Mouse (Mus musculus) mature B cell (primary cell): ENCODE results near the gene 2900026A02Rik.

Source experiments
- in situ Hi-C: fragments of 300-500 bp; cut with MboI; formaldehyde crosslinking; loops from 2 replicates; pipeline ENCODE4 v1.14.3; 2019

2900026A02Rik gene

DNA sequence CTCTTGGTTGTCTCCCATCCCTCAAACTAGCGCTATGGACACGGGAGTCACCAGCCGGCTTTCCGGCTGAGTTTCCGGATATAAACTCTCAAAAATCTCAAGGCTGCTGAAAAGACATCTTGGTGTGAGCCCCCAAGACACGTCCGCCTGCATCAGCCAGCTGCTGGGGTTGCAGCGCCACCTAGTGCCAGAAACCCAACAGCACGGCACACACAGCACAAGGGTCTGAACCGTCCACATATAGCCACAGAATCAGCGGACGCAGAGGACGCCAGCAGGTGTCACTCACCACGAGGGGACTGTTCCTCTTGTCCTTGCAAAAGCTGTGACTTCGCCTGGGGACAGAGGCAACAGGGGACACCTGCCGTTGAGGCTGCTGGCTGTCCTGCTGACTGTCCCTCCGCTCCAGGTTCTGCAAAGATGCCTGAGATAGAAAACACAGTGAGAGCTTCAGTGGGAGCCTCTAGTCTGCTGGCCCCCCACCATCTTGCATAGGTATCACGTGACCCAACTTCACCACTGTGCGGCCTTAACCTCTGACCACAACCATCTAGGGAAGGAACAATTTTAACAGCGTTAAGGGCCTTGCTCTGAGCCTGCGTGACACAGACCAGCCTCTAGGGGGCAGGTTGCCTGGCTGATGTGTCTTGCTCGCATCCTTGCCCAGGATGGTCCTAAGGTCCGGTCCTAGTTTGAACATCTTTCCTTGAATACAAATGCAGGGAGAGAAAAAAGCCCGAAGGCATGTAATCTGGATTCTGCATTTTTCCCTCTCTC lies 45.9 kb downstream of the 2900026A02Rik start:
- in situ Hi-C loops, result no loop called here

DNA sequence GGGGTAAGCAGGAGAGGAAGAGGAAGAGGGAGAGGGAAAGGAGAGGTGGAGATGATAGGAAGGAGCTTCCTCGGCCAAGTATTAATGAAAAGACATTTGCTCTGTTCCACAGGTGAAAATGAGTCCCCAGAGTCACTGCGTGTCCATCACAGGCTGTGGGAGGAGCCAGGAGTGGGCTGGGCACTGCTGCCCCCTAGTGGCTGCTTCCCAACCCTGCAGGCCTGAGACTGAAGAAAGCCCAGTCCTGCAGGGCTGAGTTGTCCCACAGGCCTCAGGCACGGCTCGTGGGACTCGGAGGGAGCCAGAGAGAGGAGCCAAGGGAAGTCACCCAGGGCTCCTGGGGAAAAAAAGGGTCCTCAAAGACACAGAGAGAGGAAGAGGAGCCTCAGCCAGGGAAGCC lies 47.7 kb downstream of the 2900026A02Rik start:
- in situ Hi-C loops, result no loop called here

DNA sequence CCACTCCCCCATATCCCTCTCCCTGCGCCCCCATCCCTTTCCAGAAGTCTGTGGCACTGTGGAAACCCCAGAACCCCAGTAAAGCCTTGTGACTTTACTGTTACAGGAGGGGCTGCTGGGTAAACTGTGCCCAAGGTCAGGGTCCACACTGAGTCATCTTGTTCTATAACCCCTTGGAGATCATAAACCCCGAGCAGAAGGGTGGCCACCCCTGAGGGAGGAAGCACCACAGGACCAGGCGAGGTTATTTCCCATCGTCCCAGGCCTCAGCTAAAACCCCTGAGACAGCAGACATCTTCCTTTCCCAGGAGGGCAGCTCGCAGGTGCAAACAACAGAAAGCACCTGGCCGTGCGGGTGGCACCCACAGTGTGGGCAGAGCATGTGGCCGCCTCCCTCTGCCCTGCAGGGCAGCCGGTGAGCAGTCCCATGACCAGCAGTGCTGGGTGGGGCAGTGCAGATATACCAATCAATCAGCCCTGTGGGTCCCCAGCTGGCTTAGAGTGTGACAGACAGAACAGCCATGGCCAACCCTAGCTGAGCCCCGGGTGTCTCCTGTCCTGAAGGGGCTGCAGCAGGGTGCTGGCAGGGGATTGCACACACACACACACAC lies 49.0 kb downstream of the 2900026A02Rik start:
- in situ Hi-C loops, result no loop called here

DNA sequence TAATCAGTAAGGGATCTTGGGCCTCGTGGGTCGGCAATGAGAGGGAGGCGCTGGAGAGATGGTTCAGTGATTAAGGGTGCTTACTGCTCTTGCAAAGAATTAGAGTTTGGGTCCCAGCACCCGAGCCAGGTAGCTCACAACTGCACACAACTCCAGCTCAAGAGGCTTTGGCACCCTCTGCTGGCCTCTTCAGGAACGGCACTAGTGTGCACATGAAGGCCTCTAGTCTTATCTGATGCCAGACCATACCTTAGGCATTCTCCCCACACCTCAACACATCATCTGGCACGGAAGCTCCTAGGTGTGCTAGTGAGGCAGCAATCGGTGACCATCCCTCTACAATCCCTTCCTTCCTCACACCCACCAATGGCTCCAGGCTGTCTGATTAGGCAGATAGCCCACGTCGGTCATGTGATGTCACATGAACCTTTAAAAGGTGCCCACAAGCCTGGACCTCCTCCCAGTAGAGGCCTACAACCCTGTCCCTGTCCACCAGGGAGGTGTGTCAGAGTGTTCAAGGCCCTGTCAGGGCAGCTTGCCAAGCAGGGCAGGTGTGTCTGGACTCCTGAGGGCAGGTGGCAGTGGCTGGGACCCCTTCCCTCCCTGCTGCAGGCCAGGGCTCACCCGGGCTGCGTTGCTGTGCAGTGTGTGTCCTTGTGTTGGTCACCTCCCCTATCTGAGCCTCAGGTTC lies 50.8 kb downstream of the 2900026A02Rik start:
- in situ Hi-C loops, result no loop called here

DNA sequence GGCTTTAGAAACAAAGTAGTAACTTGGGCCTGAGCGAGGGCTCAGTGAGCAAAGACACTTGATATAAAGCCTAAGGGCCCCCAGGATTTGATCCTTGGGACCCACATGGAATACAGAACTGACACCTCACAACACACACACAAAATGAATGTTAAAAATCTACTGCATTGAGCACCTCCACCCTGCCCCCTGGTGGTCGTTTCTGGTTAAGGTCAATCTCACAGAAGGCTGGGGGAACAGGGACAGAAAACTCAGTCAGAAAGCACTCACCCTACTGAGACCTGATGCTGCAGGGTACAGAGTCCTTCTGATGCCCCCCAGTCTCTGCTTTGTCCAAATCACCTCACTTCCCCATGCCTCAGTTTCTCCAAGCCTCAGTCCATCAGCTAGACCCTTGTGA lies 53.3 kb downstream of the 2900026A02Rik start:
- in situ Hi-C loops, result no loop called here

DNA sequence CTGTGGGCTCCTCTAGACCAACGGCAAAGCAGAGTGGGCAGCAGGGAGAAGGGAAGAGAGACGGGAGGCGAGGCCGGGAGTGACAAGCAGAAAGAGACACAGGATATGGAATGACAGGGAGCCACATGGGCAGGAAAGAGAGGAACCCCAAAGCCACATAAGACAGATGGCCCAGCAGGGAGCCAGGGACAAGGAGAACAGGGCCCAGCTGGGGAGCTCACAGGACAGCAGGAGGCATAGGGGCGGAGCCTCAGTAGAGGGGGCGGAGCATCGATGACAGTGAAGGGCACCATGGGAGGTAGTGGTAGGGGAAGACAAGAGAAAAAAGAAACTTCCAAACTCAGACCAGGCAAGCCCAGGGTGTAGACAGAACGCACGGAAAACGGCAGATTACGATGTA lies 55.6 kb downstream of the 2900026A02Rik start:
- in situ Hi-C loops, result no loop called here

DNA sequence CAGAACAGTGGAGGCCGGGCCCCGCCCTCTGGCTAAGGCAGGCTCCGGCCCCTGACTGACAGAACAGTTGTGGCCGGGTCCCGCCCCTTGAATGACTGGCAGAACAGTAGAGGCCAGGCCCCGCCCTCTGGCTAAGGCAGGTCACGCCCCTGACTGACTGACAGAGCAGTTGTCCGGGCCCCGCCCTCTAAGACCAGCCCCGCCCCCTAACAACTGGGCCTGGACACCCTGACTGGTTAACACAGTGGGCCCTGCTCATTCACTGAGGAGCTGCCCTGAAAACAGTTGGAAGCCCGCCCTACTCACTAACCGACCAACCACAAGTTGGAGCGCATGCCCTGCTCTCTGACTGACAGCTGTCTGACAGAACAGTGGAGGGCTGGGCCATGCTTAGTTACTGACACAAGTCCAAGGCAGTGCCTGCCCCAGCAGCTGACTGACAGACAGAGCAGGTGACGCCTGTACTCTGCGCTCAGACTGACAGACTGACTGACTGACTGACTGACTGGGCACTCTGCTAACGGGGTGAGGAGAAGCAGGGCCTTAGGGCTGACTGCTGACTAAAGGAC lies 56.1 kb downstream of the 2900026A02Rik start:
- in situ Hi-C loops, result no loop called here

DNA sequence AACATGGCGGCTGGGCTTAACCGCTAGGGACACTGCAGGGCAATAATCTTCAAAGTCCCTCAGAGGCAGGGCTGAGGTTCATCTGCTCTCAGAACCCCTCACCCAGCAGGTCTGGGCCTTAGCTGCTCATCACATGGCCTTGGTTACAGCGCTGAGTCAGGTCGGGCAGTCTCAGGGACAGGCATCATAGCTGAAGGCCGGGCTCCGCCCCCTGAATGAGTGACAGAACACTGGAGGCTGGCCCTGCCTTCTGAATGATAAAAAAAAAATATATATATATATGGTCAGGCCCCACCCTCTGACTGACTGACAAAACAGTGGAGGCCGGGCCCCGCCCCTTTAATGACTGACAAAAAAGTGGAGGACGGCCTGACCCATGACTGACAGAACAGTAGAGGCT lies 56.6 kb downstream of the 2900026A02Rik start:
- in situ Hi-C loops, result no loop called here

DNA sequence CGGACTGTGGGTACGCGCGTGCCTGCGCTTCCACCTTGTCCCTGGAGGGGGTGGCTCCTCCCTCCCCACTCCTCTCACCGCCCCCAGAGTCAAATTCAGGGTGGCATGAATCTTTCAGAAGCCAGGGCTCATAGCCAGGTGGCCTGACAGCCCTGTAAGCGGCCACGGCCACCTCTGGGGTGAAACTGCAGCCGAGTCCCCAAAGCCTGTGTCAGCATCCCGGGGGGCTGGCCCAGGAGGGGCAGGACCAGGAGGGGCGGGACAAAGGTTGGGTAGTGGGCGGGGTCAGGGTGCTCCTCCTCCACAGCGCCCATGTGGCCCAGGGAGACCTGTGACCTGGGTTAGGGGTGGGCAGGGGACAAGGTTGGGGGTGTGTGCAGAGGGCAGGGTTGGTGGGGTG lies 57.9 kb downstream of the 2900026A02Rik start:
- in situ Hi-C loops, result no loop called here

DNA sequence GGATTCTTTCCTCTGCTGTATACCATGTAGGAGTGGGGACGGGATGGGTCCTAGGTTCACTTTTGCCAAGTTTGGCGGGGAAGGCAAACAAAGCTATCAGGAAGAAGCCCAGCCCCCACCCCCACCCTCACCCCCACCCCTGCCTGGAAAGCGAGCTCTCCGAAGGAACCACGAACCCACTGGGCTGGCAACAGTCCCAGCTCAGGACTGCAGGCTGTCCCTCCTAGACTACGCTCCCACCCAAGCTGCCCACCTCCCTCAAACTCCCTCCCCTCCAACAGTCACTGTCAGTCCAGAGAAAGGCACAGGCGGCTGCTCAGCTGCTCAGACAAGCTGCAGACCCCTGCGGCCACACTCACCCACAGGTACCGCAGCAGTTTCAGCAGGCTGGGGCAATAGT lies 58.3 kb downstream of the 2900026A02Rik start:
- in situ Hi-C loops, result no loop called here

DNA sequence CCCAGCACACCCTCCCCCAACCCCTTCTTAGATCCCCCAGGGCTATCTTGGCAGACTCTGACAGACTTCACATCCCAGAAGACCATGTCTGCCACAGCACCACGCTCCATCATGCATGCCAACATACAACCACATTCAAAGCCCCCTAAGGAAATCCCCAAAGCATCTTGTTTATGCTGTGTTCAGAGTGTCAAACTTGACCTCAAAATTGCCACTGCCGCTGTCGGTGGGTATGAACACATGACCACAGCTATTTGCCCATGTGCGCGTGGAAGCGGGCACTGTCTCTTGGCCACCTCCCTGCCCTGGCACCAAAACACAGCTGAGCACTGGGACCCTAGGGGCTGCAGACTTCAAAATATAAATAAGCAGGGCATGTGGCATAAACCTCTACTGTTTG lies 59.5 kb downstream of the 2900026A02Rik start:
- in situ Hi-C loops, result no loop called here

DNA sequence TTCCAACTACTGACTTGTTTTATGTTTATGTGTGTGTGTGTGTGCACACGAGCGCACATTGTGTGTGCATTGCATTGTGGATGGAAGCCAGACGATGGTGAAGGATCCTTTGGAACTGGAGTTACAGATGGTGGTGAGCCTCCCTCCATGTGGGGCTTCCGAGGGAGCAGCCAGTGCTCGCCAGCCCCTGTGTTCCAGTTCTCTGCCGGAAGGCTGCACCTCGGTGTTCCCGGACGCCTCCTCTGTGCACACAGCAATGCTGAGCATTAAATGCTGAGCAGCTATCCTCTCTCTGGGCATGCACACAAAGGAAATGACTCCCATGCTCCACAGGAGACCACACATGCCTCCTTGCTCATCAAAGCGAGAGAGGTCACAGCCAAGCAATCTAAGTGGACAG lies 60.7 kb downstream of the 2900026A02Rik start:
- in situ Hi-C loops, result no loop called here

DNA sequence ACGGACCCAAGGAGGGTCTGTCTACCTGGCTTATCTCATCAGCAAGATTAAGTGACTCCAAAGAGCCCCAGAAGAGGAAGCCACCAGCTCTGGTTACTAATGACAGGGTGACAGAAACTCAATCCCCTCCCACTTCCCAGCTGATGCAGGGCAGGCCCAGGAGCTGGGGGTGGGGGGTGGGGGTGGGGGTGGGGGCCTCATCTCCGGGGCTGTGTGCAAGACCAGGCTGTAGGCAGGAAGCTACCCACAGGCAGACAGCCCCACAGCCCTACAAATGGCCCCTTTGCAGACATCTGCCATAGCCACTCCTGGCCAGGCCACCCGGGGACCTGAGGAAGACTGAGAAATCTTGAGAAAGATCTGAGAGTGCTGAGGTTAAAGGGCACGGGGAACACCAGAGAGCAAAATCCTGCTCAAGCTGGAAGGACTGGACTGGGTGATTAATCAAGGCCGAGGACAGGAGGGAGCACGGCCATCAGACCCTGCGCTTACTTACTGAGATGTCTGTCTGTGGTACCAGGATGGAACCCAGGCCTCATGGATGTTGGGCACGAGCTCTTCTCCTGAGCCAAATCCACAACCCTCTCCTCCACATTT lies 62.2 kb downstream of the 2900026A02Rik start:
- in situ Hi-C loops, result no loop called here

DNA sequence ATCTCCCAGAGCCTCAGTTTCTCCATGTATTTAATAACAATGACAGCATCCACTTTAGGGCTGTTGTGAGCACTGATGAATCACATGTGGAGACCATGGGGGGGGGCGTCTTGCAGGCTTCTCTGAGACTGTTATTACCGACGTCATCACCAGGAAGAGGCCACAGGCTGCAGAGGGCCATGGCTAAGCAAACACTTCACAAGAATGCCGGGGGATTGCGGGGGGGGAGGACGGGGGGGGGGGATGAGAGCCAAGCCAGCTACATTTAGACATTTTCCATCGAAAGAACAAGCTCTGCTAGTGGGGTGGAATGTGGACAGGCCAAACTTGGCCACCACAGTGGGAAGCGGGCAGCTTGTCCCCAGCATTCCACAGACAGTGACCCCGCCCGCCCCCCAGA lies 63.4 kb downstream of the 2900026A02Rik start:
- in situ Hi-C loops, result no loop called here

DNA sequence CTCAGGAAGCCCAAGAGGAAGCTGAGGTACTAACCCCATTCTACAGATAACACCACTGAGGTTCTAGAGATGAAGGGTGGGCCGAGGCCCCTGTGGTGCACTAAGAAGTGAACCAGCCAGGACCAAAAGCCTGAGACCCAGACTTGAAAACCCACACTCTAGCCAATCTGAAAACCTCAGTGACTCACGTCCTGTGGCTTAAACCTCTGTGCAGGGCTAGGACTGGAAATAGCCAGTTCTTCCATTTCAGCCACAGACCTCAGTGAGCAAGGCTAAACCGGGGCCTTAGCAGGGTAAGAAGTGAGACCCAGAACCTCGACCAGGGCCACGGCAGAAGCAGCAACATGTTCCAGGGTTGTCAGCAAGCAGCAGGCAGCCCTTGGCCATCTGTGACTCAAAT lies 64.0 kb downstream of the 2900026A02Rik start:
- in situ Hi-C loops, result no loop called here

DNA sequence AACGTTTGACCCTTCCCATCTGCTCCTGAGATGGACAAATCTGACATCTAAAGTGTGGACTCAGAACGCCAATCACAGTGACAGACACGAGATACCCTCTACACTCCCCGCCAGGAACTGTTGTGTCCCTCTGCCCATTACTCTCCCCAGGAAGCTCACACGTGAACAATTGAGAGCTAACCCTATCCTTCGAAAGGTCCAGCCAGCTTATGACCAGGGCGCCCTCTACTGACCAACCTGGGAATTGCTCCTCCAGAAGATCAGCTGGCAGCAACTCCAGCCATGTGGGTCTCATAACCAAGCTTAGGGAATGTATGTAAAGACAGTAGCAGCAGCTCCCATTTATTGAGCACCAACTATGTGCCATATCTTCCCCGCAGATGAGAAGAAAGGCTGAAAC lies 65.9 kb downstream of the 2900026A02Rik start:
- in situ Hi-C loops, result no loop called here

DNA sequence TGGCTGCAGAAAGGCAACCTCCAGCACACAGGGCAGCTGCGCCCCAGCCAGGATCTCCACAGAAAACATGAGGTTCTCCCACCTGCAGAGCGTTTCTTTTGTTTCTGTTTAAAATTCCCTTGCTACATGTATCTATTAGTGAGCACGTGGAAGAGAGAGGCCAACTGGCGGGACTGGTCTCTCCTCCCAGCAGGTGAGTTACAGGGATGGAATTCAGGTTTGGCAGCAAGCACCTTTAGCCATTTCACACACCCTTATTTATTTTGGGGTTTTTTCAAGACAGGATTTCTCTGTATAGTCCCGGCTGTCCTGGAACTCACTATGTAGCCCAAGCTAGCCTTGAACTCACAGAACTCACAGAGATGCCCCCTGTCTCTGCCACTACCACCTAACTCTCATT lies 66.6 kb downstream of the 2900026A02Rik start:
- in situ Hi-C loops, result no loop called here

DNA sequence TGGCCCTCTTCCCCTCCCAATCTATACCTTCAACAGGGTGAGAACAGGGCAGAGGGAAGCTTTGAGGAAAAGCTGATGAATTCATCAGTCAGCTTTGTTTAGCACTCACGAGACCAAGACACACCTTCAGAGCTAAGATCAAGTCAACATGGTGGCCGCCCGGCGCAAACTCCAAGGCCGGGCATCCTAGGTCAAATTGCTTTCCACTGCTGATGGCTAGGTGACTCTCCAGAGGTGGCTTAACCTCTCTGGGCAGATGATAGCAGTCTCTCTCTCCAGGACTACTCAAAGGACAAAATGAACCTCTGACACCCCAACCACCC lies 67.6 kb downstream of the 2900026A02Rik start:
- in situ Hi-C loops, result no loop called here

DNA sequence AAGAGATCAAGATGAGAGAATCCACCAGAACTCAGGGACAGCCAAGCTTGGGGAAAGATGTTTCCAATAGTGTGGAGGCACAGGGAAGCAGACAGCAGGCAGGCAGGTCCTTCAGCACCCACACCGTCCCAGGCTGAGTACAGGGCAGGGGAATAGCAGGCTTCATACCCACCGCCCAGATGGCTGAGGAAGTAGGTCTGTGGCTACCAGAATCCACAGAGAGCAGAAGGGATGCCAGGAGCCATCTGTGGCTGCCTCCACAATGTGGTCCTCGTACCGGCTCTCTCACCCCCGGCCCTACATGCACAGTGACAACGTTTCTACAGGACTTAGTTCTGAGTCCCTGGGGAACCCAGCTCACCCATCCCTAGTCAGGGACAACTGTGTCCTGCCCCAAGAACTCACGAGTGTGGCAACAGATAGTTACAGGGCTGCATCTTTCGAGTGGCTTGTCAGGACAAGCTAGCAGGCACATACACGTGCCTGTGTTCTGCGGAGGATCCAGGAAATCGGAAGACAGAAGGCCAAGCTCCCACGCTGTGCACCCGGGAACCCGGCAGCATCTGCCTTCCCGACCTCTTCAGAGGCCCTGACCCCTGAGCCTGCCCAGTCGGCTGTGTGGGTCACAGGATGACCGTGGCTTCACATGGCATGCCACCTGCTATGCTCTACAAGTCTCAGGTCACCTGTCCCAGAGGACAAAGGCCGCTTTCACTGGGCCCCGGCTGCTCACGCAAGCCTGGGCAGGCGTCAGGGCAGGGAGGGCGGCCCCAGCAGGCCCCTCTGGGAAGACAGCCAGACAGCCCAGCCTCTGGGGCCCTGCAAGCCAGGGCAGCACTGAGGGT lies 68.2 kb downstream of the 2900026A02Rik start:
- in situ Hi-C loops, result no loop called here

DNA sequence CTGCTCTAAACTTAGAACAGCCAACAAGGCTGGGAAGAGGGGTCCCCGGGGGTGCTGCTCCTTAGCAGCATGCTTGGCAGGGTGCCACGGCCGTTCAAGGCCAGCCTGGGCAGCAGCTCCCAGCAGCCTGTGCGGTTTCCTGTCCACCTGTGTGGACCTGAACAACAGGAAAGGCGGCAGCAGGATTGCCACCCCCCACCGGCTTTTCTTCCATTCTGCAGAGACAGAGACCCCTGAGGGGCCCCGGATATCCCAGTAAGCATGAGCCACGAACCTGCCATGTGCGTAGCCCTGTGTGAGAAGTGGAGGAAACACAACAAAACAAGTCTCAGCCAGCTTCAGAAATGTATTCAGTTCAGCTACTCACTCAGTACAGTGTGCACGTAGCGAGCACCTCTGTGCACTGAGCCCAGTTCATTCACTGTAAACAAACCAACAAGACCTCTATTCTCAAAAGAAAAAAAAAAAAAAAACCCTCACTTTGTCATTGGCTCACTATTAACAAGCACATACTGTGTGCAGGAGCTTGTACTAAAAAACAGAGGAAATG lies 69.4 kb downstream of the 2900026A02Rik start:
- in situ Hi-C loops, result no loop called here

DNA sequence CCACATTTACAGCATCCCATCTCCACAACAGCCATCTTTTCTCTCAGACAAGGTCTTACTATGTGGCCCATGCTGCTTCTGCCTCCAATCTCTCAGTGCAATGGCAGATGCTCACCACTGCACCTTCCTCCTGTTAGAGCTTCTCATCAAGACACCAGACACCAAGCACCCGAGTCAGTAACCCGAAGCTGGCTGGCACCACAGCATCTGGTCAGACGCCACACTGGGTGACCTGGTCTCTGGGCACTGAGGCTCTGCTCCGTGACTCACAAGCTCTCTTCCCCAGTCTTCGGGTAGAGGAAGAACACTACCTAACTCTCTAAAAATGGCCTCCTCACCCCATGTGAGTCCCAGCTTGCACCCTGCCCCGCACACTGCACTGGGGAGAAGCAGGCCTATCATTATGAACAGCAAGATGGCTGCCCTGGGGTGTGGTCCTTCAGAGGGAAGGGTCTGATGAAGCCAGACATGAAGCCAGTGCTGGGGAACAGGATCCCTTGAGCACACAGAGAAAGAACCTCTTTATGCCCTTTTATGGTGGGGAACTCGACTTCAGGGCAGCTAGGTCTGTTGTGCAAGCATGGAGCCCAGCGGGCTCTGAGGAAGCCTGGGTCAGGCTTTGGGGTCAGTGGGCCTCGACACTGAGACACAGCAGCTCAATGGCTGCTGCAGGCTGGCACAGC lies 70.0 kb downstream of the 2900026A02Rik start:
- in situ Hi-C loops, result no loop called here
